Mouse (Mus musculus) CD4-positive, CD25-positive, alpha-beta regulatory T cell, adult 9 weeks (primary cell): ENCODE measurements around the gene Mrgprb5. TPM values are rescaled to one million over a fixed set of nuclear protein-coding genes. Genes with fewer than 3 reads are reported as not detected.

Source experiments
- polyA plus RNA-seq: library from polyadenylated mRNA; unstranded; fragments of 100-300 nt; shearing (Covaris generic); gene quantifications from one replicate; pipeline ENCODE4 v1.2.1, GENCODE M21; 2017

The Mrgprb5 gene
- not detected for polyA plus RNA-seq

GRCm38 (mm10) chr7:48168919-48169318, at the start of gene Mrgprb5:
Gene Mrgprb5, minus strand, starts transcription at chr7:48169019.

GRCm38 (mm10) chr7:48199188-48199587, 30.4 kb upstream of the Mrgprb5 start, which contains the start of gene Mrgprb4:
Gene Mrgprb4, minus strand, starts transcription at chr7:48199288.

Other genes starting within 250 kb of the Mrgprb5 start
- not detected for gene Mrgpra4, start 186.9 kb downstream of the Mrgprb5 start, polyA plus RNA-seq
- gene Mrgprx1, start 141.4 kb downstream of the Mrgprb5 start, polyA plus RNA-seq: not detected
- gene Mrgprb4, start 30.3 kb upstream of the Mrgprb5 start, polyA plus RNA-seq: not detected
- gene Mrgprb8, start 219.5 kb upstream of the Mrgprb5 start, polyA plus RNA-seq: not detected